Mouse (Mus musculus): Measurements from ENCODE around the gene Nr1d1.

GRCm38 (mm10) chr11:98791448-98791847 is 16.3 kb upstream of the Nr1d1 start:
- TF ChIP-seq POLR2A (IDR thresholded peaks at IDR 0.05; ENCODE audit: low read depth, low read length): no peak
- no peak for TF ChIP-seq CTCF (IDR thresholded peaks at IDR 0.05; ENCODE audit: borderline replicate concordance, insufficient read depth, low read length)

Measured in embryonic fibroblast, embryonic 13.5 days (primary cell).